Mouse (Mus musculus) liver, embryonic 14.5 days (tissue): Measurements from ENCODE around the gene Pcsk4.

Source experiments
- CTCF ChIP-seq: IDR thresholded peaks from 2 replicates; pipeline ENCODE4 v1.5.1; 2016; ENCODE audit warnings: antibody characterized with exemption, low read depth, control low read depth
- EP300 ChIP-seq: IDR thresholded peaks from 2 replicates; pipeline ENCODE4 v1.6.1; 2016; ENCODE audit warnings: antibody characterized with exemption, low read depth

- TF ChIP-seq CTCF: no peak
- no peak for TF ChIP-seq EP300
These were observed 28.6 kb downstream of the Pcsk4 start for GRCm38 (mm10) chr10:80300672-80301181.
